Mouse (Mus musculus): Measurements from ENCODE around the gene Ttc39b.
"Not testable (repeated sequence)": the region's sequence is repeated elsewhere in the genome, so short reads cannot be mapped to it uniquely, and the experiment has no call there.

Gene Ttc39b

GRCm38 (mm10) chr4:83274241-83274640 lies 49.8 kb downstream of the Ttc39b start:
- no peak for DNase-seq (ENCODE audit: low read depth, low spot score)

DNA sequence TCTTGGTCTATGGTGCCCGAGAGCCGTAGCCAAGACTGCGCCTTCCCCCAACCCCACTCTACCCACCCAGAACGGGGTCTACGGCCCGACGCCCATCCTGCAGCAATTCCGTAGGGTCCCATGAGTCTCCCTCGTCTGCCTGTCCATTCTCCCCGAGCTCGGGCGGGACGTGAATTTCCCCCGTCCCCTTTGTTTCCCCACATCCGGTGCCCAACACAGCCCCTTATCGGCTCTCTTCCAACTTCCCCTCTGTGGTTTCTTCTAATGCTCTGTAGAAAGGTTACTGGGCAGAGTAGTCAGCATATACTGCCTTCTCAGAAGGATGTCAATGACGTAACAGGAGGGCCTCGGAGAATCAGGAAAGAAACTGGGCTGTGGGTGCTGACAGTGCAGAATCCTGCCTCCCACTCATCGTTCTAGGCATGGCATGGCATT lies 50.4 kb downstream of the Ttc39b start:
- no peak for DNase-seq (ENCODE audit: low read depth, low spot score)

- no peak for DNase-seq (ENCODE audit: low read depth, low spot score)
Measured at GRCm38 (mm10) chr4:83272917-83273615, 51.0 kb downstream of the Ttc39b start.

GRCm38 (mm10) chr4:83270481-83270880 lies 53.6 kb downstream of the Ttc39b start:
- no peak for DNase-seq (ENCODE audit: low read depth, low spot score)

DNA sequence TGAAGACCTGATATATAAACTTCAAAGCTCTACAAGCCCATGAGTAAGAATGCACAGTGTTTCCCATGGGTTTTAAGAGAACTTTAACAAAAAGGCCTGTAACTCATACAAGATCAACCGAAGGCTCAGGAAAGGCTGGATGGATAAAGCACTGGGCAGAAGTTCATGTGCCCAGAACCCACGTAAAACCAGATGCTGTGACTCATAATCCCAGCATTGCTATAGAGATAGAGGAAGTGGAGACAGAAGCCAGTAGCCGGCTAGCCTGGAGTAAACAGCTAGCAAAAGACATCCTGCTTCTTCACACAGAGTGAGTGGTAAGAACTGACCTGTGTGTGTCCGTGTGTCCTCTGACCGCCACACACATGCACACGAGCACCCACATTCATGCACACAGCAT lies 54.4 kb downstream of the Ttc39b start:
- DNase-seq (ENCODE audit: low read depth, low spot score), result no peak

DNA sequence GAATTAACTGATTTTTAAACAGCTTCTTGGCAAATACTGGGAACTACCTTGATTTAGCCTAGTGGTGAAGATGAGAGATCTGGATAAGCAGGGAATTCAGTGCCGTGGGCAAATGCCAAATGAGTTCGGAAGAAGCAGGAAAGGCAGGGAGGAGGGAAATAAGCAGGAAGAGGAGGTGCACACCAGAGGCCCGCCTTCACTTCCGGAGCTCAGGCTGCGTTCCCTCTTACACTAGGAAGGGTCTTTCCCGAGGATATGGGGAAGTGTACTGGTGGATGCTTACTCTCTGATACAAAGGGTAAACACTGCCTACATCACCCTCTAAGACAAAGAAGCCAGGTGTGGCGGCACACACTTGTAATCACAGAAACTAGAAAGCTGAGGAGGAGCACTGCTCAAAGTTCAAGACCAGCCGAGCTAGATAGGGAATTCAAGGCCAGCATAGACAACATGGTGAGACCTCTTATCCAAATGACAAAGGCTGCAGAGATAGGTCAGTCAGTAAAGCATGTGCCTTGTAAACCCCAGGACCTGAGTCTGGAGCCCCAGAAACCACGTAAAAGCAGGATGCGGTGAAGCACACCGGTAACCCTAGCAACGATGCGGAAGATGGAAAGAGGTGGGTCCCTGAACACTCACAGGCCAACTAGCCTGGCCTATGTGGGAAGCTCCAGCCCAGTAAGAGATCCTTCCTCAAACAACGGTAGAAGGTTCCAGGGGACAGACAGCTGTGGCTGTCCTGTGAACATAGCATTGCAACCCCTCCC lies 57.9 kb downstream of the Ttc39b start:
- DNase-seq (ENCODE audit: low read depth, low spot score), result no peak

GRCm38 (mm10) chr4:83264832-83265231 lies 59.2 kb downstream of the Ttc39b start:
- no peak for DNase-seq (ENCODE audit: low read depth, low spot score)

GRCm38 (mm10) chr4:83261998-83262397 lies 62.1 kb downstream of the Ttc39b start:
- peak; percentile 27 for DNase-seq (ENCODE audit: low read depth, low spot score)

- DNase-seq (ENCODE audit: low read depth, low spot score), result no peak
Measured at GRCm38 (mm10) chr4:83259690-83260089, 64.4 kb downstream of the Ttc39b start.

- DNase-seq (ENCODE audit: low read depth, low spot score), result no peak
Measured at GRCm38 (mm10) chr4:83258273-83258672, 65.8 kb downstream of the Ttc39b start.

GRCm38 (mm10) chr4:83257279-83258260 lies 66.5 kb downstream of the Ttc39b start:
- no peak for DNase-seq (ENCODE audit: low read depth, low spot score)

DNA sequence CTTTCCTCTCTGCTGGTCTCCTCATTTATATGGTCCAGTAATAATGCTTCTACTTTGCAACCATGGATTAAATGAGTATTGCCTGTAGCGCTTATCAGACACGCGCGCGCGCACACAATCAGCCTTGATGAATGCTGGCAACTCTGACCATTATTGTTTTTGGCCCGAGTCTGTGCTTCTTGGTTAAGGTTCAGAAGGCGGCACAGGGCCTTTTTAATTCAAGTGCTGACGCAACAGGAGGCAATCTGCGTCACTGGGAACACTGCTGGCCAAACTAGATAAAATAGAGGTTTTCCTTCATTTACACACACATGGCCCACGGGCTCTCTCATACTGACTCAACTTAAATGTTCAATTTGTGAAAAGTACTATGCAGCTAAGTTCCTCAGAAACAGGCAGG lies 67.3 kb downstream of the Ttc39b start:
- no peak for DNase-seq (ENCODE audit: low read depth, low spot score)

- no peak for DNase-seq (ENCODE audit: low read depth, low spot score)
Measured at GRCm38 (mm10) chr4:83254941-83255340, 69.1 kb downstream of the Ttc39b start.

DNA sequence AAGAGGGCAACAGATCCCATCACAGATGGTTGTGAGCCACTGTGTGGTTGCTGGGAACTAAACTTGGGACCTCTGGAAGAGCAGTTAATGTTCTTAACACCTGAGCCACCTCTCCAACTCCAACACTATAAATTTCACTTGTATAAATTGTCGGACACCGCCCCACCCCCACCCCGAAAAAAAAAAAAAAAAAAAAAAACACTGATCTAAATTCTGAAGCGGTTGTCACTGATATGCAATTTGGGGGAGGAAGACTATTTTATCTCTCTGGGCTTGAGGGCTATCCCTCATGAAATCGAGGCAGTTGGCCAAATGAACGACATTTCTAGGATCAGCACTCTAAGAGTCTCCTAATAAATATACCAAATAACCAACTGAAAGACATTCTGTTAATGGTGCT lies 70.4 kb downstream of the Ttc39b start:
- DNase-seq (ENCODE audit: low read depth, low spot score), result no peak

GRCm38 (mm10) chr4:83243706-83244105 lies 80.3 kb downstream of the Ttc39b start:
- no peak for DNase-seq (ENCODE audit: low read depth, low spot score)

DNA sequence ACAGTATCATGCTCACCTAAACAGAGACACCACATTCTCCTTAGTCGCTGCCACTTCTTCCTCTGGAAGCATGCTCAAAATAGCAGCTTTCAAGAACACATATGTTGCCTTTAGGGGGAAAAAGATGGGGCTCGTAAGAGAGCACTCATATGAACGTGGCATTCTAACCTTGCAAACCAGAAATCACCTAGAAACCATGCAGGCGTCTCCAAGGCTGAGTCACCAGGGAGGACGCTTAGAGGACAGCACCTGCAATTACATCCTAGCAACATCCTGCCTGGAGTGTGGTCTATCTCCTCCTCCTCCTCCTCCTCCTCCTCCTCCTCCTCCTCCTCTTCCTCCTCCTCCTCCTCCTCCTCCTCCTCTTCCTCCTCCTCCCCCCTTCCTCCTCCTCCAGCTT lies 82.4 kb downstream of the Ttc39b start:
- DNase-seq (ENCODE audit: low read depth, low spot score), result no peak

DNA sequence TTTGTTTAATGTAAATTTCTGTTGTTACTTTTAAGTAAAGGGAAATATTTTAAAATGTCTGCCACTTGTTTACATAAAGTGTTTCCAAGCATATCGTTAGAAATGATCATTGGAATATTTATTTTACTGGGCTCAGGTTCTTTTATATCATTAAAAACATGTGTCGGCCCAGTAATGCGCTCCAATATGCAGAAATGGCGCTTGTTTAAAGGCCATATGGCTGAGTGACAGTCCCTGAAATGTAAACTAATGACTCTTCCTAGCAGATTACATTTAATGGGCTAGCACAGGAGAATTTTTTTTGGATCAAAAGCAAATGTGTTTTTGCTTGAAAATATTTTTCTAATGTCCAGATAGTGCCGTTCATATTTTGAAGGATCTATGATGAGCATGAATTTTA lies 86.4 kb downstream of the Ttc39b start:
- no peak for DNase-seq (ENCODE audit: low read depth, low spot score)

- DNase-seq (ENCODE audit: low read depth, low spot score), result not testable (repeated sequence)
Measured at GRCm38 (mm10) chr4:83235304-83235703, 88.8 kb downstream of the Ttc39b start.

DNA sequence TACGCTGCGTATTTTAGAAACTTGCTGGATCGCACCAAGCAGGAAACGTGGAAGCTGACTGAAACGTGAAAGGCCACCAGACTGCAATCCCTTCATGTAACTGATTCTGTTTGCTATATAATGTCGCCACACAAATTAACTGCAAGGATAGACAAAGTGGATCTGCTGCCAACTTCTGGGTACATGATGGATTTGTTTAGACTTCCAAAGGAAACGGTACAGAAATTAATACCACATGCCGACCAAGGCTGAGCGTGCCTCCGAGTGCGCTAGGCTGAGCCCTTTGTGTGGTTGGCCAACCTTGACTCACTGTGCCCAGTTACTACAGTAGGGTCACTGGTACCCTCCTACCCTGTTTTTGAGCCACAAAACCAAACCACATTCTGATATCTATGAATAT lies 89.3 kb downstream of the Ttc39b start:
- DNase-seq (ENCODE audit: low read depth, low spot score), result no peak

DNA sequence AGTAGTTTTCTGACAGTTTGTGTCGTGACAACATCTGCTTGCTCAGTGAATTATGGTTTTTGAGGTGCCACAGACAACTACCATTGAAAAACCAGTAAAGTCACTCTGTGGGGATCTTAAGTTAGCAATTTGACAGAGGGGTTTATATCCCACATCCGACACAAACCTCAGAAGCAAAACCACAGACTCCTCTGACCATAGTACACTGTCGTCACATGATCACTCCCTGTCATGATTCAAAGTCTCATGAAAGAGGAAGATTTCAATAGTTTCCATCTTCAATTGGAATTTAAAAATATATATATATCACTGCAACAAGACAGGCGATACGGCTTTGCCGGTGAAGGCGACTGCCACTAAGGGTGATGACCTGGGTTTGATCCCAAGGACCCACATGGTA lies 89.9 kb downstream of the Ttc39b start:
- no peak for DNase-seq (ENCODE audit: low read depth, low spot score)

DNA sequence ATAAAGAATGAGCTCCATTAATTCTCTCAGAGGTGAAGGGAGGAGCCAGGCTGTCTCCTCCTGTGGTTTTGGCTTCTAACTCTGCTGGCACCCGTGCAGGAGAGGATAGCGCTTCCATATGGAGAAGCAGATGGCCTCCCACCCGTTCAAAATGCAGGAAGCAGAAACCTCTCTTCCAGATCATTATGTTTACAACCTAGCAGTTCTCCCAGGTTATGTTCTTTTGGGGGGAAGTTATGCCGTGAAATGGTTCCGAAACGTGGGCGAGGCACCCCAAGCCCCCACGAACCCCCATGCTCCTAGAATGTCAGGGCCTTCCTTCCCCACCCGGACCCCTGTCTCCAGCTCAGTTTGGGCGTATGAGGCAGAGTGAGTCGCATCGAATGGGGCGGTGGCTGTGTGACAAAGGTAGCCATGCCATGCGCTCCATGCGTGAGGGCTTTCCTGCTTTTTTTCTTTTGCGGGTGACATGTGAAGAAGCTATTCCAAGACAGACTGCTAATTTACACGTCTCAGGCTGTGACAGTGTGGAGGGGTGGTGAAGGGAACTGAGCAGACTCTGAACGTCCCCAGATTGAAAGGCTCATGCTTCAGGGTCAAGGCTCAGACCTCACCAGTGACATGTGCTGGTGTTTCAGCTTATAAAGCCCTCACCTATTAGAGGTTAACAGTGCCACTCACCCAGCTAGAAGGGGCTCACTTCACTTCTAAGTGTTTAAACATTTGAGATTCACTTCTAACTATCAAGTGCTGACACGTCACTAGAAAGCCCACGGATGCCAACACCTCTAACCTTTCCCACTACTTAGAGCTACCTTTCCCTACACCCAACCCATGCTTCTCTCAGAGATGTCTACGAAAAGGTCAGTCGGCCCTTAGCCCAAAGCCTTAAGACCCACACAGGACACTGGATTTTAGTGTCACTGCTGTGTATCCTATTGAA lies 90.6 kb downstream of the Ttc39b start:
- DNase-seq (ENCODE audit: low read depth, low spot score), result no peak

Measured in embryo, embryonic 11.5 days (tissue).